ENCODE assay signal across 29 mouse cellular contexts in genomic region chr19:61237967-61238366, GRCm38 (mm10). TPM values are rescaled to one million over a fixed set of nuclear protein-coding genes. Genes with fewer than 3 reads are reported as not detected.
DNase-seq lines count a peak whose midpoint lies in the region; ATAC-seq and TF ChIP-seq lines count a peak whose summit lies in the region.
"Had no signal": no experiment of that assay in that cellular context is flagged by ENCODE, and none has a peak within 500 bp of the region (broad histone marks: within the 10 kb centered on the region; RNA-seq: fewer than 3 reads in every experiment).

No protein-coding gene starts in this region.

- H3K4me2 ChIP-seq in liver, postnatal 0 days (ENCODE audit: low read depth, low read length): no peak overlapping the region
- H3K4me2 ChIP-seq: embryonic facial prominence, embryonic 12.5 days; forebrain, embryonic 13.5 days; forebrain, embryonic 15.5 days had no signal

- TF ChIP-seq CTCF in liver, postnatal 0 days (IDR thresholded peaks at IDR 0.05; ENCODE audit: low read depth): peak; percentile 23; the same call in 1 of the 2 replicates
- TF ChIP-seq CTCF in MEL (IDR thresholded peaks at IDR 0.05 in 2 of 3, conservative IDR thresholded peaks at IDR 0.05 in 1 of 3; ENCODE audit: control insufficient read depth in 1 of 3, insufficient read depth in 1 of 3, low read depth in 2 of 3, low read length in 3 of 3, poor library complexity in 1 of 3, severe bottlenecking in 1 of 3): peak in 2 of 3 experiments; percentile 29 to 30; a peak in 2 of 6 replicates

- no peak for TF ChIP-seq POLR2A in MEL (IDR thresholded peaks at IDR 0.05; ENCODE audit: control insufficient read depth in 1 of 2, insufficient read depth in 1 of 2, low read depth in 1 of 2, low read length in 2 of 2, poor library complexity in 1 of 2)

- ATAC-seq in liver, postnatal 0 days: no peak
- peak; percentile 68 for ATAC-seq in megakaryocyte, adult 5-6 weeks (ENCODE audit: poor library complexity, severe bottlenecking)
- ATAC-seq in megakaryocyte-erythroid progenitor cell, adult 5-6 weeks (replicated peaks; ENCODE audit: low FRiP score, low TSS enrichment, poor library complexity, severe bottlenecking): no peak
- ATAC-seq: CD4-positive, CD25-positive, alpha-beta regulatory T cell, adult 4 months; forebrain, embryonic 13.5 days; forebrain, embryonic 15.5 days; forebrain, postnatal 0 days had no signal

- no peaks in the 10 kb centered on the region for H3K27me3 ChIP-seq in liver, postnatal 0 days (ENCODE audit: insufficient read depth, low read length)
- no peaks in the 10 kb centered on the region for H3K27me3 ChIP-seq in MEL (ENCODE audit: control insufficient read depth in 1 of 2, insufficient read depth in 2 of 2, low read length in 2 of 2)
- H3K27me3 ChIP-seq in hindbrain, embryonic 10.5 days (ENCODE audit: insufficient read depth, poor library complexity, severe bottlenecking): no peaks in the 10 kb centered on the region
- H3K27me3 ChIP-seq: embryonic facial prominence, embryonic 12.5 days; forebrain, embryonic 13.5 days; forebrain, embryonic 15.5 days had no signal

- H3K79me2 ChIP-seq in MEL (ENCODE audit: control insufficient read depth, insufficient read depth, low read length, poor library complexity): no peaks in the 10 kb centered on the region

- TF ChIP-seq EP300 in liver, postnatal 0 days (IDR thresholded peaks at IDR 0.05; ENCODE audit: low read depth): no peak
- no peak for TF ChIP-seq EP300 in MEL (IDR thresholded peaks at IDR 0.05; ENCODE audit: low read depth in 1 of 2, low read length in 2 of 2)

- no peak for TF ChIP-seq RAD21 in MEL (IDR thresholded peaks at IDR 0.05; ENCODE audit: low read depth, low read length)

- H3K9ac ChIP-seq in liver, postnatal 0 days (replicated peaks): no peak overlapping the region
- H3K9ac ChIP-seq in MEL (ENCODE audit: control insufficient read depth, low read depth, low read length, poor library complexity, severe bottlenecking): no peak overlapping the region
- H3K9ac ChIP-seq: embryonic facial prominence, embryonic 12.5 days; forebrain, embryonic 13.5 days; forebrain, embryonic 15.5 days; forebrain, postnatal 0 days had no signal

- whole genome bisulfite sequencing in liver, postnatal 0 days (ENCODE audit: insufficient replicate concordance): 80% methylated on average over 2 of the region's 2 CpGs
- 87% methylated on average over 2 of the region's 2 CpGs for WGBS in hindbrain, embryonic 10.5 days

- no peak overlapping the region for H3K27ac ChIP-seq in liver, postnatal 0 days (ENCODE audit: low read depth)
- no peak overlapping the region for H3K27ac ChIP-seq in MEL (ENCODE audit: control insufficient read depth, low read depth, low read length)
- H3K27ac ChIP-seq in hindbrain, embryonic 10.5 days: no peak overlapping the region
- H3K27ac ChIP-seq: embryonic facial prominence, embryonic 10.5 days; embryonic facial prominence, embryonic 12.5 days; forebrain, embryonic 13.5 days; forebrain, embryonic 15.5 days had no signal

- DNase-seq in liver, postnatal 0 days: no peak
- DNase-seq in liver (no peak), MEL (ENCODE audit: low read depth, low spot score) (peak; percentile 34)
- no peak for DNase-seq in hindbrain, embryonic 10.5 days (ENCODE audit: low spot score)
- no peak for DNase-seq in embryo, embryonic 10 days (ENCODE audit: low spot score)
- DNase-seq: adrenal gland, adult 2 months; adrenal gland, postnatal 10 days; adrenal gland, postnatal 25 days; B cell, adult 2 months; cerebellum, adult 11 months; cerebellum, adult 18-20 months; cerebellum, adult 8-10 months; cerebellum, adult 9-11 months; cerebellum, postnatal 14 days; cerebellum, postnatal 36 days; forebrain, postnatal 0 days had no signal

- no peaks in the 10 kb centered on the region for H3K36me3 ChIP-seq in liver, postnatal 0 days (replicated peaks; ENCODE audit: insufficient read depth, low read length)
- H3K36me3 ChIP-seq in MEL (ENCODE audit: control insufficient read depth in 1 of 2, insufficient read depth in 2 of 2, low read length in 2 of 2): peaks cover 0 to 12% of the 10 kb centered on the region in 2 experiments; a peak in 2 of 4 replicates
- no peaks in the 10 kb centered on the region for H3K36me3 ChIP-seq in hindbrain, embryonic 10.5 days
- H3K36me3 ChIP-seq: embryonic facial prominence, embryonic 10.5 days; embryonic facial prominence, embryonic 12.5 days; forebrain, embryonic 15.5 days; G1E had no signal

- no peaks in the 10 kb centered on the region for H3K9me3 ChIP-seq in liver, postnatal 0 days (ENCODE audit: low read length)
- H3K9me3 ChIP-seq in MEL (replicated peaks; ENCODE audit: insufficient read depth, low read length): no peaks in the 10 kb centered on the region
- no peaks in the 10 kb centered on the region for H3K9me3 ChIP-seq in hindbrain, embryonic 10.5 days
- H3K9me3 ChIP-seq: embryonic facial prominence, embryonic 10.5 days; embryonic facial prominence, embryonic 12.5 days; forebrain, embryonic 13.5 days; forebrain, embryonic 15.5 days; G1E had no signal

- H3K4me3 ChIP-seq in liver, postnatal 0 days (ENCODE audit: low read depth, low read length): no peak overlapping the region
- no peak overlapping the region for H3K4me3 ChIP-seq in MEL (ENCODE audit: control insufficient read depth in 1 of 2, insufficient read depth in 1 of 2, low read depth in 2 of 2, low read length in 2 of 2)
- no peak overlapping the region for H3K4me3 ChIP-seq in hindbrain, embryonic 10.5 days
- H3K4me3 ChIP-seq: embryonic facial prominence, embryonic 10.5 days; embryonic facial prominence, embryonic 12.5 days; forebrain, embryonic 13.5 days; forebrain, embryonic 15.5 days had no signal

- no peaks in the 10 kb centered on the region for H3K4me1 ChIP-seq in liver, postnatal 0 days (ENCODE audit: insufficient read depth)
- H3K4me1 ChIP-seq in MEL (ENCODE audit: control insufficient read depth in 1 of 2, insufficient read depth in 2 of 2, low read length in 2 of 2): peaks cover 3 to 10% of the 10 kb centered on the region in 2 experiments; a peak in 2 of 4 replicates
- H3K4me1 ChIP-seq in hindbrain, embryonic 10.5 days (replicated peaks): 0 out of 2 replicates have a peak, but pooled peaks cover 8% of the 10 kb centered on the region
- H3K4me1 ChIP-seq: embryonic facial prominence, embryonic 10.5 days; embryonic facial prominence, embryonic 12.5 days; forebrain, embryonic 13.5 days; forebrain, embryonic 15.5 days had no signal

TF ChIP-seq in MEL, 35 proteins besides CTCF, POLR2A, EP300 and RAD21:
- TF ChIP-seq ETS1 (IDR thresholded peaks at IDR 0.05; ENCODE audit: low read depth, low read length) (no peak), ZNF384 (IDR thresholded peaks at IDR 0.05; ENCODE audit: low read depth, low read length) (no peak)

RNA-seq across cellular contexts. Expression of gene Csf2ra, which starts 9.7 kb away (rescaled TPM):
- 11.6 and 13.0 TPM in 2 replicates for polyA plus RNA-seq in liver, postnatal 0 days (2015; fragmentation: Nextera tagmentation; extraction: Ambion mirVana)
- not detected in 2 replicates for total RNA-seq in MEL (2012; rRNA removed)
- polyA plus RNA-seq in MEL (2012; ENCODE audit: insufficient read depth in 1 of 2, insufficient read length in 2 of 2, low read depth in 1 of 2, low replicate concordance in 2 of 2, missing spikeins in 1 of 2): not detected
- 415 and 460 TPM in 2 replicates for total RNA-seq in megakaryocyte, adult 5-6 weeks (2015)
- total RNA-seq in megakaryocyte, adult 5-6 weeks (2017): 114 and 125 TPM in 2 replicates
- polyA plus RNA-seq in hindbrain, embryonic 10.5 days (2016; fragmentation: Nextera tagmentation; extraction: Ambion mirVana): 17.7 and 21.4 TPM in 2 replicates
- total RNA-seq in megakaryocyte-erythroid progenitor cell, adult 5-6 weeks (2014; fragmentation: Nextera tagmentation): 27.9 and 37.1 TPM in 2 replicates
- 6.1 and 16.6 TPM in 2 replicates for total RNA-seq in megakaryocyte-erythroid progenitor cell, adult 5-6 weeks (2017)

RNA-seq across cellular contexts. Expression of gene Gm6020, which starts 54.3 kb away (rescaled TPM):
- not detected in 2 replicates for polyA plus RNA-seq in liver, postnatal 0 days (2015; fragmentation: Nextera tagmentation; extraction: Ambion mirVana)
- not detected in 2 replicates for total RNA-seq in MEL (2012; rRNA removed)
- polyA plus RNA-seq in MEL (2012; ENCODE audit: insufficient read depth in 1 of 2, insufficient read length in 2 of 2, low read depth in 1 of 2, low replicate concordance in 2 of 2, missing spikeins in 1 of 2): not detected
- total RNA-seq in megakaryocyte, adult 5-6 weeks (2015): not detected in 2 replicates
- total RNA-seq in megakaryocyte, adult 5-6 weeks (2017): not detected in 2 replicates
- not detected in 2 replicates for polyA plus RNA-seq in hindbrain, embryonic 10.5 days (2016; fragmentation: Nextera tagmentation; extraction: Ambion mirVana)
- not detected in 2 replicates for total RNA-seq in megakaryocyte-erythroid progenitor cell, adult 5-6 weeks (2014; fragmentation: Nextera tagmentation)
- not detected in 2 replicates for total RNA-seq in megakaryocyte-erythroid progenitor cell, adult 5-6 weeks (2017)
- total RNA-seq: adrenal gland, adult 2 months; adrenal gland, postnatal 10 days; adrenal gland, postnatal 25 days; adrenal gland, postnatal 4 days; common myeloid progenitor, adult 5-6 weeks; forebrain, postnatal 0 days; G1E had no signal
- polyA plus RNA-seq: adrenal gland, adult 2 months; brain, embryonic 14.5 days; CD4-positive, CD25-positive, alpha-beta regulatory T cell, adult 4 months; embryonic facial prominence, embryonic 10.5 days; embryonic facial prominence, embryonic 12.5 days; embryonic facial prominence, embryonic 14.5 days; forebrain, embryonic 11.5 days; forebrain, embryonic 13.5 days; forebrain, embryonic 15.5 days; forebrain, postnatal 0 days; G1E had no signal

RNA-seq across cellular contexts. Expression of gene Gm21060, which starts 58.9 kb away (rescaled TPM):
- polyA plus RNA-seq in liver, postnatal 0 days (2015; fragmentation: Nextera tagmentation; extraction: Ambion mirVana): not detected in 2 replicates
- not detected in 2 replicates for total RNA-seq in MEL (2012; rRNA removed)
- not detected for polyA plus RNA-seq in MEL (2012; ENCODE audit: insufficient read depth in 1 of 2, insufficient read length in 2 of 2, low read depth in 1 of 2, low replicate concordance in 2 of 2, missing spikeins in 1 of 2)
- not detected in 2 replicates for total RNA-seq in megakaryocyte, adult 5-6 weeks (2015)
- total RNA-seq in megakaryocyte, adult 5-6 weeks (2017): not detected in 2 replicates
- polyA plus RNA-seq in hindbrain, embryonic 10.5 days (2016; fragmentation: Nextera tagmentation; extraction: Ambion mirVana): not detected in 2 replicates
- total RNA-seq in megakaryocyte-erythroid progenitor cell, adult 5-6 weeks (2014; fragmentation: Nextera tagmentation): not detected in 2 replicates
- not detected in 2 replicates for total RNA-seq in megakaryocyte-erythroid progenitor cell, adult 5-6 weeks (2017)
- total RNA-seq: adrenal gland, adult 2 months; adrenal gland, postnatal 10 days; adrenal gland, postnatal 25 days; adrenal gland, postnatal 4 days; common myeloid progenitor, adult 5-6 weeks; forebrain, postnatal 0 days; G1E had no signal
- polyA plus RNA-seq: adrenal gland, adult 2 months; brain, embryonic 14.5 days; CD4-positive, CD25-positive, alpha-beta regulatory T cell, adult 4 months; embryonic facial prominence, embryonic 10.5 days; embryonic facial prominence, embryonic 12.5 days; embryonic facial prominence, embryonic 14.5 days; forebrain, embryonic 11.5 days; forebrain, embryonic 13.5 days; forebrain, embryonic 15.5 days; forebrain, postnatal 0 days; G1E had no signal
